Mouse (Mus musculus) layer of hippocampus, postnatal 14 days (tissue): ENCODE data around the gene Gm11115. TPM values are rescaled to one million over a fixed set of nuclear protein-coding genes. Genes with fewer than 3 reads are reported as not detected.

Source experiments
- DNase-seq, 2 experiments: peaks; one replicate each; pipeline ENCODE4 v3.0.0; 2021 to 2022; ENCODE audit warnings: low spot score in 2 of 2, mixed read lengths in 1 of 2
- long read RNA-seq, 2 experiments: library from polyadenylated mRNA; stranded (forward); transcript quantifications; one replicate each; pipeline ENCODE4 v2.0.0; 2021
- total RNA-seq, 2 experiments: library from RNA; stranded (reverse); gene quantifications; 2 replicates each; pipeline ENCODE4 v1.2.3; 2021

Gene Gm11115
- not detected for total RNA-seq
- long read RNA-seq, experiment 1, result 0 reads
- long read RNA-seq, experiment 2, result 0 reads

DNA sequence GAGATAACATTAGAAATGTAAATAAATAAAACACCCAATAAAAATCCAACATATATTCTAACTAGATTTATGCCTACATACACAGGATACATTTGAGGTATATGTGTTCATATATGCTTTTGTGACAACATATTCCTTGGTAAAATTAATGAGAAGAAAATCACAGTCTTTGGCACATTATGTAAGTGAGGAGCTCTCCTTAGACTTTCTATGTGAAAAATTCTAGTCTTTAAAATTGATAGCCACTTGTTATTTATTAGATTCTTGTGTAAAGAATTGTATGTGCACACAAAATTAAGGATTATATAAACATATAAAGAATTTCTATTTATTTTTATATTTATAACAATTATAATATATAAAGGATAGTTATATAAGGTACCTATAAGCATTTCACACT, at the start of gene Gm11115:
Gm11115 (minus strand) TSS at position 101 of the 400 bp plus-strand sequence.
- DNase-seq, result no peak

GRCm38 (mm10) chr5:88111430-88111829, 42.5 kb downstream of the Gm11115 start, which contains the start of gene Gm11116:
Gm11116 (minus strand) TSS chr5:88111530.
- no peak for DNase-seq

Other genes with a start within 250 kb of the Gm11115 start
- not detected for gene Csn3, start 228.5 kb downstream of the Gm11115 start, total RNA-seq
- not detected for gene 2310003L06Rik, start 184.6 kb downstream of the Gm11115 start, total RNA-seq
- gene Gm28434, start 184.6 kb downstream of the Gm11115 start, total RNA-seq, result not detected
- gene Cabs1, start 174.7 kb downstream of the Gm11115 start, total RNA-seq, result not detected
- gene Smr3a, start 151.6 kb downstream of the Gm11115 start, total RNA-seq, result not detected
- gene Smr2, start 67.5 kb downstream of the Gm11115 start, total RNA-seq, result not detected
- not detected for gene Gm11116, start 42.6 kb downstream of the Gm11115 start, total RNA-seq
- not detected for gene Gm7714, start 114.8 kb upstream of the Gm11115 start, total RNA-seq
- not detected for gene Prol1, start 163.2 kb upstream of the Gm11115 start, total RNA-seq
- gene Amtn, start 222.0 kb upstream of the Gm11115 start, total RNA-seq, result not detected